In genomic region chr8:121736236-121736635, GRCm38 (mm10) we compare ENCODE assay signal across 8 mouse cellular contexts. TPM values are rescaled to one million over a fixed set of nuclear protein-coding genes. Genes with fewer than 3 reads are reported as not detected.
DNase-seq lines count a peak whose midpoint lies in the region; ATAC-seq lines count a peak whose summit lies in the region.

No protein-coding gene starts in this region.

- peaks cover 15% of the 10 kb centered on the region for H3K27me3 ChIP-seq in forebrain, embryonic 14.5 days (replicated peaks; ENCODE audit: control insufficient read depth, insufficient read depth, low read length)
- H3K27me3 ChIP-seq in forebrain, embryonic 15.5 days: peaks cover 9% of the 10 kb centered on the region; the same call in 1 of the 2 replicates

- H3K27ac ChIP-seq in forebrain, embryonic 14.5 days (ENCODE audit: low read depth, low read length): no peak overlapping the region
- H3K27ac ChIP-seq in forebrain, embryonic 15.5 days (replicated peaks): no peak overlapping the region

- H3K4me1 ChIP-seq in forebrain, embryonic 14.5 days (ENCODE audit: control insufficient read depth, insufficient read depth, low read length): peaks cover 8% of the 10 kb centered on the region
- peaks cover 23% of the 10 kb centered on the region for H3K4me1 ChIP-seq in forebrain, embryonic 15.5 days

- no peak overlapping the region for H3K9ac ChIP-seq in forebrain, embryonic 14.5 days (ENCODE audit: low read length)
- no peak overlapping the region for H3K9ac ChIP-seq in forebrain, embryonic 15.5 days (replicated peaks)

- H3K4me3 ChIP-seq in forebrain, embryonic 14.5 days (ENCODE audit: low read depth, low read length): no peak overlapping the region
- no peak overlapping the region for H3K4me3 ChIP-seq in forebrain, embryonic 15.5 days

- ATAC-seq in forebrain, embryonic 14.5 days: no peak
- ATAC-seq in forebrain, embryonic 15.5 days (replicated peaks): no peak

- no peaks in the 10 kb centered on the region for H3K36me3 ChIP-seq in forebrain, embryonic 14.5 days (ENCODE audit: control insufficient read depth, insufficient read depth, low read length)
- H3K36me3 ChIP-seq in forebrain, embryonic 15.5 days: no peaks in the 10 kb centered on the region

- no peaks in the 10 kb centered on the region for H3K9me3 ChIP-seq in forebrain, embryonic 14.5 days (replicated peaks; ENCODE audit: control insufficient read depth, low read length)
- H3K9me3 ChIP-seq in forebrain, embryonic 15.5 days: no peaks in the 10 kb centered on the region

- no peak overlapping the region for H3K4me2 ChIP-seq in forebrain, embryonic 14.5 days (ENCODE audit: low read length)
- no peak overlapping the region for H3K4me2 ChIP-seq in forebrain, embryonic 15.5 days (replicated peaks)

- 15% methylated on average over 7 of the region's 7 CpGs for WGBS in forebrain, embryonic 14.5 days
- 12% methylated on average over 7 of the region's 7 CpGs for WGBS in forebrain, embryonic 15.5 days

- DNase-seq in forebrain, embryonic 14.5 days (ENCODE audit: low spot score): peak; percentile 36
- DNase-seq in urinary bladder, postnatal 36 days (ENCODE audit: low spot score in 2 of 2): peak; percentile 14 to 18
- no peak for DNase-seq in urinary bladder, adult 2 months (ENCODE audit: low spot score)
- DNase-seq in kidney, postnatal 36 days: peak; percentile 25 to 74
- peak; percentile 76 for DNase-seq in testis, postnatal 10 days (ENCODE audit: low spot score)
- no peak for DNase-seq in frontal cortex, postnatal 10 days (ENCODE audit: low spot score in 2 of 2)
- DNase-seq in cerebellum, adult 18-20 months: no peak

RNA-seq across cellular contexts. Expression of gene Jph3, which starts 6.8 kb away (rescaled TPM):
- 44.1 and 55.9 TPM in 2 replicates for polyA plus RNA-seq in forebrain, embryonic 14.5 days (2014; fragmentation: Nextera tagmentation; extraction: Ambion mirVana)
- polyA plus RNA-seq in forebrain, embryonic 15.5 days (2015; fragmentation: Nextera tagmentation; extraction: Ambion mirVana): 79.9 and 82.5 TPM in 2 replicates
- 0.03 and 0.08 TPM in 2 replicates for polyA plus RNA-seq in urinary bladder, adult 2 months (2012; rRNA removed)

Comparison
In these comparisons a context has a peak if more than half of its experiments do, and no peak if none do; other contexts are left out.
1. DNase-seq: peak in forebrain, embryonic 14.5 days (single experiment), urinary bladder, postnatal 36 days (2 of 2), kidney, postnatal 36 days (2 of 2) and testis, postnatal 10 days (single experiment); none in urinary bladder, adult 2 months (single experiment), frontal cortex, postnatal 10 days (0 of 2) and cerebellum, adult 18-20 months (0 of 2).
2. RNA of gene Jph3, which starts 6.8 kb away (polyA plus RNA-seq): 79.9 to 82.5 TPM in forebrain, embryonic 15.5 days and 44.1 to 55.9 TPM in forebrain, embryonic 14.5 days; 0.03 to 0.08 TPM in urinary bladder, adult 2 months; every median in the first group is over 10 times any median in the second.